Mouse (Mus musculus): ENCODE data around the gene Tcf7l2. TPM values are rescaled to one million over a fixed set of nuclear protein-coding genes. Genes with fewer than 3 reads are reported as not detected.

Tcf7l2 gene
- polyA plus RNA-seq, 1 experiment from 2014 or later = 142 TPM

GRCm38 (mm10) chr19:55794946-55795340 lies 53.3 kb downstream of the Tcf7l2 start:
- H3K9ac ChIP-seq = no peak overlapping the region
- ATAC-seq (ENCODE audit: insufficient number of reproducible peaks, insufficient read depth, low FRiP score, low TSS enrichment, low read depth) = no peak
- H3K27me3 ChIP-seq = no peaks in the 10 kb centered on the region
- no peak overlapping the region for H3K4me3 ChIP-seq
- H3K36me3 ChIP-seq = peaks cover 5% of the 10 kb centered on the region; the same call in 1 of the 2 replicates
- H3K4me1 ChIP-seq = peaks cover 59% of the 10 kb centered on the region
- H3K4me2 ChIP-seq = no peak overlapping the region
- WGBS = 95% methylated on average over 5 of the region's 5 CpGs
- H3K27ac ChIP-seq = no peak overlapping the region
- H3K9me3 ChIP-seq = no peaks in the 10 kb centered on the region

GRCm38 (mm10) chr19:55795349-55795748 lies 53.7 kb downstream of the Tcf7l2 start:
- WGBS = 80% methylated on average over 7 of the region's 7 CpGs
- no peak overlapping the region for H3K27ac ChIP-seq
- H3K4me2 ChIP-seq = no peak overlapping the region
- no peak overlapping the region for H3K4me3 ChIP-seq
- no peak for ATAC-seq (ENCODE audit: insufficient number of reproducible peaks, insufficient read depth, low FRiP score, low TSS enrichment, low read depth)
- peaks cover 5% of the 10 kb centered on the region; the same call in 1 of the 2 replicates for H3K36me3 ChIP-seq
- H3K9ac ChIP-seq = no peak overlapping the region
- no peaks in the 10 kb centered on the region for H3K9me3 ChIP-seq
- H3K4me1 ChIP-seq = peaks cover 57% of the 10 kb centered on the region
- H3K27me3 ChIP-seq = no peaks in the 10 kb centered on the region

GRCm38 (mm10) chr19:55797834-55798233 lies 56.2 kb downstream of the Tcf7l2 start:
- no peak overlapping the region for H3K27ac ChIP-seq
- no peak overlapping the region for H3K4me3 ChIP-seq
- H3K4me1 ChIP-seq = peaks cover 40% of the 10 kb centered on the region
- no peak overlapping the region for H3K4me2 ChIP-seq
- WGBS = 77% methylated on average over 3 of the region's 3 CpGs
- H3K27me3 ChIP-seq = no peaks in the 10 kb centered on the region
- no peak for ATAC-seq (ENCODE audit: insufficient number of reproducible peaks, insufficient read depth, low FRiP score, low TSS enrichment, low read depth)
- H3K36me3 ChIP-seq = peaks cover 9% of the 10 kb centered on the region; the same call in 1 of the 2 replicates
- H3K9ac ChIP-seq = no peak overlapping the region
- H3K9me3 ChIP-seq = no peaks in the 10 kb centered on the region

GRCm38 (mm10) chr19:55799411-55799810 lies 57.8 kb downstream of the Tcf7l2 start:
- H3K9me3 ChIP-seq = no peaks in the 10 kb centered on the region
- no peak overlapping the region for H3K4me3 ChIP-seq
- H3K4me1 ChIP-seq = peaks cover 45% of the 10 kb centered on the region
- ATAC-seq (ENCODE audit: insufficient number of reproducible peaks, insufficient read depth, low FRiP score, low TSS enrichment, low read depth) = no peak
- H3K9ac ChIP-seq = no peak overlapping the region
- H3K27ac ChIP-seq = no peak overlapping the region
- H3K36me3 ChIP-seq = peaks cover 9% of the 10 kb centered on the region; the same call in 1 of the 2 replicates
- H3K27me3 ChIP-seq = no peaks in the 10 kb centered on the region
- H3K4me2 ChIP-seq = no peak overlapping the region

- Histone ChIP-seq H3K4me3 (no peak overlapping the region), H3K4me2 (no peak overlapping the region), H3K4me1 (peaks cover 43% of the 10 kb centered on the region), H3K27ac (no peak overlapping the region), H3K27me3 (no peaks in the 10 kb centered on the region), H3K9ac (no peak overlapping the region), H3K9me3 (no peaks in the 10 kb centered on the region), H3K36me3 (peaks cover 9% of the 10 kb centered on the region; the same call in 1 of the 2 replicates)
- 95% methylated on average over 4 of the region's 4 CpGs for WGBS
- no peak for ATAC-seq (ENCODE audit: insufficient number of reproducible peaks, insufficient read depth, low FRiP score, low TSS enrichment, low read depth)
These were observed 58.4 kb downstream of the Tcf7l2 start for GRCm38 (mm10) chr19:55800059-55800458.

GRCm38 (mm10) chr19:55803121-55803520 lies 61.5 kb downstream of the Tcf7l2 start:
- Histone ChIP-seq H3K9ac (no peak overlapping the region), H3K27me3 (no peaks in the 10 kb centered on the region), H3K9me3 (no peaks in the 10 kb centered on the region), H3K4me1 (peaks cover 43% of the 10 kb centered on the region), H3K27ac (no peak overlapping the region), H3K4me3 (no peak overlapping the region), H3K4me2 (no peak overlapping the region), H3K36me3 (peaks cover 9% of the 10 kb centered on the region; the same call in 1 of the 2 replicates)
- ATAC-seq (ENCODE audit: insufficient number of reproducible peaks, insufficient read depth, low FRiP score, low TSS enrichment, low read depth) = no peak
- WGBS = 86% methylated on average over 1 of the region's 1 CpGs

- H3K27me3 ChIP-seq = no peaks in the 10 kb centered on the region
- no peak overlapping the region for H3K9ac ChIP-seq
- no peak overlapping the region for H3K4me2 ChIP-seq
- no peak overlapping the region for H3K27ac ChIP-seq
- peaks cover 41% of the 10 kb centered on the region for H3K4me1 ChIP-seq
- H3K36me3 ChIP-seq = peaks cover 9% of the 10 kb centered on the region; the same call in 1 of the 2 replicates
- no peak for ATAC-seq (ENCODE audit: insufficient number of reproducible peaks, insufficient read depth, low FRiP score, low TSS enrichment, low read depth)
- no peaks in the 10 kb centered on the region for H3K9me3 ChIP-seq
- 88% methylated on average over 12 of the region's 12 CpGs for WGBS
- H3K4me3 ChIP-seq = no peak overlapping the region
These were observed 62.2 kb downstream of the Tcf7l2 start for GRCm38 (mm10) chr19:55803797-55804196.

- Histone ChIP-seq H3K27me3 (no peaks in the 10 kb centered on the region), H3K9me3 (no peaks in the 10 kb centered on the region)
- 80% methylated on average over 7 of the region's 7 CpGs for WGBS
These were observed 63.2 kb downstream of the Tcf7l2 start for GRCm38 (mm10) chr19:55804795-55805194.

GRCm38 (mm10) chr19:55806434-55807193 lies 65.0 kb downstream of the Tcf7l2 start:
- ATAC-seq (ENCODE audit: insufficient number of reproducible peaks, insufficient read depth, low FRiP score, low TSS enrichment, low read depth) = no peak

More at GRCm38 (mm10) chr19:55804795-55805194, 63.2 kb downstream of the Tcf7l2 start:
- ATAC-seq (ENCODE audit: insufficient number of reproducible peaks, insufficient read depth, low FRiP score, low TSS enrichment, low read depth) = no peak
- H3K27ac ChIP-seq = no peak overlapping the region
- peaks cover 48% of the 10 kb centered on the region for H3K4me1 ChIP-seq
- H3K4me3 ChIP-seq = no peak overlapping the region
- H3K4me2 ChIP-seq = no peak overlapping the region
- H3K36me3 ChIP-seq = peaks cover 14% of the 10 kb centered on the region
- no peak overlapping the region for H3K9ac ChIP-seq

GRCm38 (mm10) chr19:55807194-55808053 lies 65.8 kb downstream of the Tcf7l2 start:
- WGBS = 15% methylated on average over 20 of the region's 20 CpGs
- H3K36me3 ChIP-seq = peaks cover 6% of the 10 kb centered on the region
- no peak overlapping the region for H3K4me3 ChIP-seq
- peaks cover 49% of the 10 kb centered on the region for H3K4me1 ChIP-seq
- peak overlapping the region; percentile 53; the same call in 1 of the 2 replicates for H3K9ac ChIP-seq
- H3K9me3 ChIP-seq = no peaks in the 10 kb centered on the region
- peak overlapping the region; percentile 39 for H3K4me2 ChIP-seq
- peak overlapping the region; percentile 73 for H3K27ac ChIP-seq
- no peaks in the 10 kb centered on the region for H3K27me3 ChIP-seq
- ATAC-seq (ENCODE audit: insufficient number of reproducible peaks, insufficient read depth, low FRiP score, low TSS enrichment, low read depth) = no peak

More at GRCm38 (mm10) chr19:55806434-55807193, 65.0 kb downstream of the Tcf7l2 start:
- H3K4me2 ChIP-seq = peak overlapping the region; percentile 39
- peaks cover 54% of the 10 kb centered on the region for H3K4me1 ChIP-seq
- H3K9ac ChIP-seq = peak overlapping the region; percentile 53; the same call in 1 of the 2 replicates
- no peaks in the 10 kb centered on the region for H3K27me3 ChIP-seq
- H3K9me3 ChIP-seq = no peaks in the 10 kb centered on the region
- H3K27ac ChIP-seq = peak overlapping the region; percentile 73
- 44% methylated on average over 12 of the region's 12 CpGs for WGBS
- peaks cover 14% of the 10 kb centered on the region for H3K36me3 ChIP-seq
- H3K4me3 ChIP-seq = no peak overlapping the region

GRCm38 (mm10) chr19:55808304-55808703 lies 66.7 kb downstream of the Tcf7l2 start:
- ATAC-seq (ENCODE audit: insufficient number of reproducible peaks, insufficient read depth, low FRiP score, low TSS enrichment, low read depth) = no peak
- no peak overlapping the region for H3K4me3 ChIP-seq
- no peak overlapping the region for H3K9ac ChIP-seq
- peaks cover 50% of the 10 kb centered on the region for H3K4me1 ChIP-seq
- no peaks in the 10 kb centered on the region for H3K9me3 ChIP-seq
- no peaks in the 10 kb centered on the region for H3K27me3 ChIP-seq
- peaks cover 5% of the 10 kb centered on the region for H3K36me3 ChIP-seq
- no peak overlapping the region for H3K27ac ChIP-seq
- 76% methylated on average over 2 of the region's 2 CpGs for WGBS
- no peak overlapping the region for H3K4me2 ChIP-seq
